In the genomic region with DNA sequence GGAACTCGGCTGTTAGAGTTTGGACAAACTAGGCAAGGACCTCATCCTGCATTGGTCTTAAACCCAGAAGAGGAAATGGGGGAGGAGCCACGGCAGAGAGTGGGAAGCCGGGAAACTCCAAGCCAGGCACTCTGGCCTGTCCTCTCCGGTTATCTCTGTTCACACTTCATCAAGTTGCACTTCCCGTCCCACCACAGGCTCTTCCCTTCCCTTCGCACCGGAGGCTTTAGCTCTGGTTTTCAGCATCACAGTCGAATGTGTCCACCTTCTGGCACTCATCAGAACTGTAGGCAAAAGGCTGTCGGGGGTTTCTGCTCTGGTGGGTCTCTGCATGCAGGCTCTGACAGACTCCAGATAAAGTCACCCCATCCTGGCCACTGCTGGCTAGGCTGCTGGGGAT, we compare ENCODE assay signal across 8 mouse cellular contexts. TPM values are rescaled to one million over a fixed set of nuclear protein-coding genes. Genes with fewer than 3 reads are reported as not detected.
DNase-seq lines count a peak whose midpoint lies in the region.

No protein-coding gene starts in this region.

- DNase-seq in adrenal gland, postnatal 14 days, result peak; percentile 39
- no peak for DNase-seq in adrenal gland, adult (ENCODE audit: inconsistent age in 2 of 2, low spot score in 1 of 2)
- peak; percentile 21 to 29 for DNase-seq in spleen, postnatal 36 days (ENCODE audit: low spot score in 2 of 2)
- DNase-seq in spleen, adult 12 weeks (ENCODE audit: low spot score), result no peak
- peak; percentile 63 to 76 for DNase-seq in kidney, postnatal 4 days
- DNase-seq in retina, embryonic 14.5 days (ENCODE audit: low spot score), result peak; percentile 75
- no peak for DNase-seq in left cerebral cortex, adult 11 months (ENCODE audit: low spot score)
- no peak for DNase-seq in spleen, postnatal 10 days (ENCODE audit: low spot score in 2 of 2)

RNA-seq across cellular contexts. Expression of gene A3galt2, which starts 48.5 kb away (rescaled TPM):
- 0.26 TPM in 2 replicates for total RNA-seq in adrenal gland, postnatal 14 days (2021)

RNA-seq across cellular contexts. Expression of gene Phc2, which starts 52.1 kb away (rescaled TPM):
- total RNA-seq in adrenal gland, postnatal 14 days (2021), result 79.0 and 79.8 TPM in 2 replicates

Comparison
In these comparisons a context has a peak if more than half of its experiments do, and no peak if none do; other contexts are left out.
1. DNase-seq: peak in adrenal gland, postnatal 14 days (single experiment), spleen, postnatal 36 days (2 of 2), kidney, postnatal 4 days (2 of 2) and retina, embryonic 14.5 days (single experiment); none in adrenal gland, adult (0 of 2), spleen, adult 12 weeks (single experiment), left cerebral cortex, adult 11 months (single experiment) and spleen, postnatal 10 days (0 of 2).